In genomic region chr2:145500231-145500630, GRCm38 (mm10) we compare ENCODE assay signal across 21 mouse cellular contexts.
DNase-seq lines count a peak whose midpoint lies in the region; ATAC-seq lines count a peak whose summit lies in the region.
"Had no signal": no experiment of that assay in that cellular context is flagged by ENCODE, and none has a peak within 500 bp of the region (broad histone marks: within the 10 kb centered on the region; RNA-seq: fewer than 3 reads in every experiment).

No protein-coding gene starts in this region.

- no peaks in the 10 kb centered on the region for H3K36me3 ChIP-seq in heart, embryonic 12.5 days
- H3K36me3 ChIP-seq: embryonic facial prominence, embryonic 12.5 days; heart, embryonic 13.5 days; hindbrain, embryonic 12.5 days had no signal

- H3K4me1 ChIP-seq in heart, embryonic 12.5 days (replicated peaks), result 0 out of 2 replicates have a peak, but pooled peaks cover 3% of the 10 kb centered on the region
- H3K4me1 ChIP-seq: embryonic facial prominence, embryonic 12.5 days; heart, embryonic 13.5 days; hindbrain, embryonic 12.5 days had no signal

- peak; percentile 17 to 35 for DNase-seq in gastrocnemius, adult 8-10 months (ENCODE audit: low spot score in 2 of 2)
- DNase-seq in gastrocnemius, postnatal 10 days, result no peak
- peak; percentile 51 to 63 for DNase-seq in heart, adult 9 months (ENCODE audit: low spot score in 2 of 2)
- DNase-seq in Muller cell, postnatal 12 days (ENCODE audit: inconsistent ontology term), result peak; percentile 6
- DNase-seq in brain, adult 2 months (ENCODE audit: low read depth, low spot score), result peak; percentile 29
- DNase-seq: adrenal gland, adult 8-10 months; adrenal gland, postnatal 36 days; cerebellum, adult 11 months; cerebellum, adult 8-10 months; cerebellum, postnatal 14 days; forebrain, postnatal 0 days; kidney, adult 8-10 months had no signal

- H3K4me3 ChIP-seq in heart, embryonic 12.5 days, result no peak overlapping the region
- H3K4me3 ChIP-seq: embryonic facial prominence, embryonic 12.5 days; forebrain, embryonic 13.5 days; heart, embryonic 13.5 days; hindbrain, embryonic 12.5 days had no signal

- H3K9me3 ChIP-seq in heart, embryonic 12.5 days (replicated peaks), result no peaks in the 10 kb centered on the region
- H3K9me3 ChIP-seq: embryonic facial prominence, embryonic 12.5 days; forebrain, embryonic 13.5 days; heart, embryonic 13.5 days; hindbrain, embryonic 12.5 days had no signal

- no peaks in the 10 kb centered on the region for H3K27me3 ChIP-seq in heart, embryonic 12.5 days (replicated peaks)
- H3K27me3 ChIP-seq: embryonic facial prominence, embryonic 12.5 days; forebrain, embryonic 13.5 days; heart, embryonic 13.5 days; hindbrain, embryonic 12.5 days had no signal

- no peak for ATAC-seq in heart, embryonic 12.5 days (ENCODE audit: insufficient number of reproducible peaks, low FRiP score)
- ATAC-seq in erythroblast, adult 5-6 weeks (replicated peaks; ENCODE audit: low FRiP score, poor library complexity, severe bottlenecking), result no peak
- ATAC-seq: forebrain, embryonic 13.5 days; forebrain, postnatal 0 days; hindbrain, embryonic 16.5 days; inflammation-experienced regulatory T-cells, adult 6 months; intestine, postnatal 0 days had no signal

- no peak overlapping the region for H3K4me2 ChIP-seq in heart, embryonic 12.5 days
- H3K4me2 ChIP-seq: embryonic facial prominence, embryonic 12.5 days; forebrain, embryonic 13.5 days; heart, embryonic 13.5 days; hindbrain, embryonic 12.5 days had no signal

- no peak overlapping the region for H3K27ac ChIP-seq in heart, embryonic 12.5 days (ENCODE audit: poor library complexity, severe bottlenecking)
- H3K27ac ChIP-seq: embryonic facial prominence, embryonic 12.5 days; forebrain, embryonic 13.5 days; heart, embryonic 13.5 days; hindbrain, embryonic 12.5 days had no signal

- no peak overlapping the region for H3K9ac ChIP-seq in heart, embryonic 12.5 days
- H3K9ac ChIP-seq: embryonic facial prominence, embryonic 12.5 days; forebrain, embryonic 13.5 days; forebrain, postnatal 0 days; heart, embryonic 13.5 days; hindbrain, embryonic 12.5 days had no signal
